Mouse (Mus musculus): ENCODE measurements around the gene Gm7075.
"Not testable (repeated sequence)": the region's sequence is repeated elsewhere in the genome, so short reads cannot be mapped to it uniquely, and the experiment has no call there.

The Gm7075 gene

DNA sequence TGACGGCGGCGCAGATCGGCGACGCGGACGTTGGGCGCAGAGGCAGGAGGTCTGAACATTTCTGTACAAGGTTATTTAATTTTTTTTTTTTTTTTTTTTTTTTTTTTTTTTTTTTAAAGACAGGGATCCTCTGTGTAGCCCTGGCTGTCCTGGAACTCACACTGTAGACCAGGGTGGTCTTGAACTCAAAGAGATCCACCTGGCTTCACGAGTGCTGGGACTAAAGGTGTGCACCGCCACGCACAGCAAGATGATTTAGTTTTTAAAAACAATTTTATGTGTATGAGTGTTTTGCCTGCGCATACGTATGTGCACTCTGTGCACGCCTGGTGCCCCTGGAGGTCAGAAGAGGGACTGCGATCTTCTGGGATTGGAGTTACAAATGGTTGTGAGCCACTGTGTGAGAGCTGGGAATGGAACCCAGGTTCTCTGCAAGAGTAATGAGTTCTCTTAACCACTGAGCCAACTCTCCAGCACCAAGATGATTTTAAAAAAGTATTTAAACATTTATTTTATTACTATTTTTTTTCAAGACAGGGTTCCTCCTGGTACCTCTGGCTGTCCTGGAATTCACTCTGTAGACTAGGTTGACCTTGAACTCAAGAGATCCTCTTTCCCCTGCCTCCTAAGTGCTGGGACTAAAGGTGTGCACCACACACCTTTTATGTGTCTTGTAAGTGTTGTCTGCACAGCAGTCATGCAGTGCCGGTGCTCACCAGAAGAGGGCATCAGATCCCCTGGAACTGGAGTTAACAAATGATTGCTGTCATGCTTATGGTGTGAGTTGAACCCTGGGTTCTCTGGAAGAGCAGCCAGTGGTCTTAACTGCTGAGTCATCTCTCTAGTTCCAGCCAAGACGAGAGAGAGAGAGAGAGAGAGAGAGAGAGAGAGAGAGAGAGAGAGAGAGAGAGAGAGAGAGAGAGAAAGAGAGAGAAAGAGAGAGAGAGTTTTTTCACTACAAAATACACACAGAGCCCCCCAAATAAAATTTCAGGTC lies at the start of gene Gm7075:
Gene Gm7075 (minus strand): TSS at position 51 of the 997 bp plus-strand sequence.
- DNase-seq, result peak; percentile 46

DNA sequence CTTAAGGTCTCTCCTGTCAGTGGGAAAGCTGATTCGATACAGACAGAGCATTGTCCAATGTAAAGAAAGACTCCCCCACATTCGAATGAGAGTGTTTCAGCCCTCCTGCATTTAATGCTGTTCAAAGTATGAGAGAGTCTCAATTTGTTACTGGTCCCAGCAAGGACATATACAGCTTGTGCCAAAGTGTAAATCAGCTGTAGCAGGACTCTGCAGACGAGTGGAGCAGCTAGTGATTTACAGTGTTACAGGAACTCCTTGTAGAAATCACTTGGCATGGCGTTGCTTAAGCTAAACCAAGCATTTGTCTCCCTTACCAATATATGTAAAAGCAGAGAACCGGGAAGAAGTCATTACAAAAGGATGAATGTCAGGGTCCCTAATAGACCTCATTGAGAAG lies 39.3 kb upstream of the Gm7075 start:
- no peak for DNase-seq

DNA sequence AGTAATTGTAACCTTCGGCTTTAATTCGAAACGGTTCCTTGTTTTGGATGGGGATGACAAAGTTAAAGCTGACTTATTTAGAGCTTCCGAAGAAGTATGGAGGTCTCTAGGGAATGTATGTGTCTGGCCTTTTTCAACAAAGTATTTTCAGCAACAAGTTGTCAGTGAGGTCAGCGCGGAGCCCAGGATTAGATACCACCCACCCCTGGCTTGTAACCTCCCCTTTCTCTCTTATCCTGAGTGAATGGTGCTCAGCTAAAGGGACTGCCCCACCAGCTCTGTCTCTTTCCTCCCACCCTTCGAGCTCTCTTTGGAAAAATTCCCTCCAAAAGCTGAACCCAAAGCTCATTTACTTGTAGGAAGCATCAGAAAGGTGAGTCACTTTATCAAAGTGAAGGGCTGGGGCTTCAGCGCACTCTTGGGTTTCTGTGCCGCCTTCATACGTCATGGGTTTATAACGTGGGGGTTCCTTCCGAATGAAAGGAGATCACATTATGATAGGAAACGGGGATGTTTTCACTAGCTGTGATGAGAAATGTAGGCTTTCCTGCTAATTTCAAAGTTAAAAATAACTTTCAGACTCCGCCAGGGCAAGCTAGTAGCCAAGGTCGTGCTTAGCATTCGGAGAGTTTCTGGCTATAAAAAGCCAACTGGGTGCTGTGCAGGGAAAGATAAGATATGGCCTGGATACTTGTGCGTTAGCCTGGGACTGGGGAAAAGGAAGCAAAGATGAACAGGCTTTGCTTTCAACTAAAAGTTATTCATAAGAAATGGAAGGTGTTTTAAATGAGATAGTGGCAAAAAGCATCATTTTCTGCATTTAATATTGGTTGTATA lies 35.9 kb upstream of the Gm7075 start:
- DNase-seq, result no peak

DNA sequence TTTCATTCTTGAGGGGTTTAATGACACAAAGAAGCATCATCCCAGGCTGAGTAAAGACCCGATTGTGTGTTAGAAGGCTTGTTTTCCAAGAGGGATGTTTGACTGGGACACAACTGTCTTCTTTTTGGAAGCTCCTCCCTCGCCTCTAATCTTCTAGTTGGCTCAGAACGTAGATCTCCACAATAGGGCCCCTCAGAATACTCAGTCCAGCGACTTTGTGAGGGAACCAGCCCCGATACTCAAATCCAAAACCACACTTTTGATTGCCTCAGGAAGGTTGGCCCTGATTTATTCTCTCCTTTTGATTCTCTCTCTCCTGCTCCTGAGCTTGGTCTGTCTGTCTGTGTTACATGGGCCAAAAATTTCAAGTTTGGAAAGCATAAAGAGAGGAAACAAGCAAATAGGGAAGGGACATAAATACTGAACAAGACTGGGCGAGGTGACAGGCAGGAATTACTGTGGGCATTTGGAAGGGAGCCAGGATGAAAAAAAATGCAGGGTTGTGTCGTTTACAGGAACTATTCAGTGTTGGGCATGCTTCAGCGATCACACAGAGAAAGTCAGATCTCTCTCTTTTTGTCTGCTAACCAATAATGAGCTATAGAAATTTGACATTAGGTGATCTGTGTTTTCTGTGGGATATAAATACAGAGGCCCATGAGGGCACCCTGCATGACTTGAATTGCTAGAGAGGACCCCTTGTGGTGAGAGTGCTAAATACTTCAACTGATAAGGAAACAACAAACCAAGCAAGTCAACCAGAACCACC lies 33.7 kb upstream of the Gm7075 start:
- DNase-seq, result no peak

DNA sequence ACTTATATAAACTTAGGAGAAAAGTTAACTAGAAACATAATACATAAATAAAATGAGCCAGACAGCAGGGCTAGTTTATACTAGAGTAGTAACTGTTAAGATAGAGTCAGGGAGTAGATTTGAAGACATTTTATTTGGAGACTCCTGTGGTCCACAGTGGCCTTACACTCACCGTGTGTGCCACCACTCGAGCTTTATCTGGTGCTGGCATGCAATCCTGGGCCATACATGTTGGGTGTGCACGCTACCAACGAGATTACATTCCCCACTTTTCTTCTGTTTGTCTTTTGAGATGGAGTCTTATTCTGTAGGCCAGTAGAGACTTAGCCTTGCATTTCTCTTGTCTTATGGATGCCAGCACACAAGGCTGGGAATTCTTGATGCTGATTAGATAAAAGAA lies 32.3 kb upstream of the Gm7075 start:
- DNase-seq, result no peak

DNA sequence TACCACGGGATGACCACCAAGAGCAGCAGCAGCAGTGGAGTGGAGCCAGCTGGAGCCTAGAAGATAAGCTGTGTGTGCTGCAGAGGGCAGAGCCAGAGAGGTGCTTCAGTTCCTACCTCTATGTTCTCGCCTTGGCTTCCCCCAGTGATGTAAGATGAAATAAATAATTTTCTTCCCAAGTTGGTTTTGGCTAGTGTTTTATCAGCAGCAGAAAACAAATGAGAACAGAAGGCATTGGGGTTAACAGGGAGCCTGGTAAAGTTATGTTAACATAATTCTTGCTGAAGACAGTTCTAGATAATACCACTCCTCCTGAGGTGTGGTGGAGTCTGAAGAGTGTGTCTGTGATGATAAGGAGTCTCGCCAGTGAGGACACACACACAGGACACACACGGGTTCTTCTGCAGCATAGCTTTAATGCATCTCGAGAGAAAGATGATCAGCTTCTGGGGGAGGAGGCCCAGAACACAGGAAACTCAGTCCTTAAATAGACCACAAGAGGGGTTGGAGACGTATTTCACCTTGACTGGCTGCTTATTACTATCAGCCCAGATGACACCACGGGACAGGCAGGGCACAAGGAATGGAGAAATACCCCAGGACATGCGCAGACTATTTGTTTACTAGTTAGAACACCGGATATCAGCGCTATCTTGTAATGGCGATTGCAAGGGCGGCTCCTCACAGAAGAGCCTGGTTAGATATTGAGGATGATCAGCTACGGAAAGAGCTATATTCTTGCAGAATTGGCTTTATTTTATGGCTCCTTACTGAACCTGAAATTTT lies 23.2 kb upstream of the Gm7075 start:
- not testable (repeated sequence) for DNase-seq

DNA sequence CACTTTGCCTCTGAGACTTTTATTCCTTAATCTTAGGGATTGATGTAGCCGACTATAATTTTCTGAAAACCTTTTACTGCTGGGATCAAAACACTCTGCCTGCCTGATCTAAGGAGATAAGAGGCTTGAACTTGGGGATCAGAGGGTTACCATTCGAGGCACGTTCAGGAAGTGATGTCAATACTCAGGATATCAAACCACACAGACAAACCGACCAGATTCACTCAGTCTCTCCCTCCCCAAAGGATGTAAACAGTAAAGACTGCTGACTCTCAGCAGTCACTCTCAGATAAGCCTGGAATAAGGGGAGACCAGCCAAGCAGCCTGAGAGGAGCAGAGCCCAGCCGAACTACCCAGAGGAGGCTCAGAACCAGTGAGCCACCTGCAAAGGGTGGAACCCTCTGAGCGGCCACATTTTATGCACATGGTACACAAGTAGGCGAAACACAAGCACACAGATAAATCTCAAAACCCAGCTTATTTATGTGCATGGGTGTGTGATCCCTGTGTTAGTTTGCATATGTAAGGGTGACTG lies 18.2 kb upstream of the Gm7075 start:
- DNase-seq, result no peak

DNA sequence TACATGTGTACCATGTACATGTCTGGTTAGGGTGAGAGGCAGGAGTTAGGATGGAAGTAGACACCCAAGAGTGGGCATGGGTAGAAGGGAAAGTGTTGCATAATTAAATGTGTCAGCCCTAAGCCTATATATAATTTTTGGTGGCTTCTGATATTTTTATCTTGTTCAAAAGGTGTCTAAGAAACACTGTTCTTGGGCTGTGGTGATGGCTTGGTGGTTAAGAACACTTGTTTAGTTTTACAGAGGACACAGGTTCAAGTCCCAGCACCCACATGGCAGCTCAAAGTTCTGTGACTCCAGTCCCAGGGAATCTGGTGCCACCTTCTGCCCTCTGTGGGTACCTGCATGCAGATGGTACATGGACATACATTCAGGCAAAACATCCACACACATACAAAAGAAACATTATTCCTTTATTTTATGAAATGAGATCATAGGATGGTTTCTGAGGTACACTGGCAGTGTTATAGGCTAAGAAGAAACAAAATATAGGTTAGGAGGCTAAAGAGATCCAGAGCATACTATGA lies 17.2 kb upstream of the Gm7075 start:
- no peak for DNase-seq

DNA sequence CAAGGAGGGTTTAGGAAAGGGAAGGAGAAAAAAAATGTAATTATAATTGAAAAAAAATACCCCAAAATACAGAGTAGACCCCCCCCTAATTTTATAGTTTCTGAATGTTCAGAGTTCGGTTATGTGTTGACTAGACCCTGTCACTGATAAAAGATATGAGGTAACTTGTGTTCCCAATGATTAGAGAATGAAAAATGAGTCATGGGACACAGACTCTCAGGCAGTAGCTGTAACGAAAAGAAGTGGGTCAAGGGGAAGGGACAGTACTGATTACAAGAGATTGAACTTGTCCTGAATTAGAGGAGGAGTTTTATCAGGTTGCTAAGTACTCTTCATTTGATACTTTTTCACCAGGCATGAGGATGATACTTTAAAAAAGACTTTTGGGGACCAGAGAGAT lies 11.3 kb upstream of the Gm7075 start:
- no peak for DNase-seq

DNA sequence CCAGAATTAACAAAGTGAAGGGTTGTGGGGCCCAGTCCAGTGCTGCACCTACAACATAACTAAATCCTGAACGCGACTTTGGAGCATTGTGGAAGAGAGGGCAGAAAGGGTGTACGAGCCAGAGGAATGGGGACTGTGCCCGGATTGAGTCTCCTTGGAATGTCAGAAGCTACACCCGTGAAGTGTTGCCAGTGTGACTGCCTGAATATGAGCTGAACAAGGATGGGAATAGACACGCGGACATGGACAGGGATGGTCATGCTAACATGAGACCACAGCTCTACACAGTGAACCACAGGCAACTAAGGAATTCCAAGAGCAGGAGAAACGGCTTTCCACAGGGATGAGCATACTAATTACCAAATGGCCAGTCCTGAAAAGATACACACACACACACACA lies 10.5 kb upstream of the Gm7075 start:
- DNase-seq, result no peak

DNA sequence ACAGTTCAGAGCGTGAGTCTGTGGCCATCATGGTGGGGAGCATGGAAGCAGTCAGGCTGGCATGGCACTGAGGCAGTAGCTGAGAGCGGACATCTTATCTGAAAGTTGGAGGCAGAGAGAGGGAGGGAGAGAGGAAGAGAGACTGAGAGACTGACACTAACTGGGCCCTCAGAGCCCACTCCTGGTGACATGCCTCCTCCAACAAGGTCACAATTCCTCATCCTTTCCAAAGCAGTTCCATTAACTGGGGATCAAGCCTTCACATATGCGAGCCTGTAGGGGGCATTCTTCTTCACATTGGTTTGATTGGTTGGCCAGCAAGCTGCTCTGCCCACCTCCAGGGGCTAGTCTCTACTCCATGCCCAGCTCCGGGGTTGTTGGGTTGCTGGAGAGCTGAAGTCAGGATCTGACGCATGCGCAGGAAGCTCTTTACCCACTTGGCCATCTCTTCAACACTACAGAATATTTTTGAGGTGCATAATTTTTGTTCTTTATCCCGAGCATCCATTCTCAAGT lies 9.7 kb upstream of the Gm7075 start:
- DNase-seq, result no peak

DNA sequence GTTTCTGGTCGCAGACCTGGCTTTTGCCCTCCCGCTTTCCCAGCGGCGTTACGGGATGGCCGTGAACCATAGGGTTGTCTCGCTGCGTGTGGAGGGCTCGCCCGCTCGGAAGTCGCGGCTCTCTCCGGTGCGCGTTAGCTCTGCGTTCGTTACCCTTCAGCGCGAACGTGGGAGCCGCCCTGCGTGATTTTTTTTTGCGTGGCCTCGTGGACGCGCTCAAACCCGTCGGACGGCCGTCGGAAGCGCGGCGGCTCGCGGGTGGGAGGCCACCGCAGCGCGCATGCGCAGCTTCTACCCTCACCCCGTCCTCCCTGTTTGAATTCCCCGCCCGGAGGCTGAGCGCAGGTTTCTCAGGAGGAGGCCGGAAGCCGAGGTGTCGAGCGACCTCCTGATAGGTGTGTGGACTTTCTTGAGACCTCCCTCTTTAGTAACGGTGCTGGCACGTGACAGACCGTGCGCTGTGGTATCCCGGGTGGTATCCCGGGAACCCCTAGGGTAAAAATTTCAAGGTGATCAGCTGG lies 8.3 kb upstream of the Gm7075 start, which contains the start of gene Ctnna3:
Gene Ctnna3 (plus strand): TSS at position 314 of the 521 bp plus-strand sequence.
- peak; percentile 85 for DNase-seq

DNA sequence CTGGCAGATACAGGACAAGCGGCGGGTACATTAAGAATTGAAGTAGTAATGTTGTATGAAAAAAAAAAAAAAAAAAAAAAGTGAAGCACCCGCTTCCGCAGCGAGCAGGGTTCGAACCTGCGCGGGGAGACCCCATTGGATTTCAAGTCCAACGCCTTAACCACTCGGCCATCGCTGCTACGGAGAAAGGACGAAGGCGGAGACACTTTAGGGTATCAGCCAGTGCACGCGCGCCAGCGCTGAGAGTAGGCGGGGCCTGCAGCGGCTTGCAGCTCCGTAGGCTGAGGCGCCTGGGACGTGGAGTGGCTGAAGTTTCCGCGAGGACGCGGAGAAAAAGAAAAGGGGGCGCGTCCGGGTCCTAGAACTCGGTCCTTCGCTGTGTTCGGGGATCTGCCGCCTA lies 7.8 kb upstream of the Gm7075 start:
- peak; percentile 95 for DNase-seq

DNA sequence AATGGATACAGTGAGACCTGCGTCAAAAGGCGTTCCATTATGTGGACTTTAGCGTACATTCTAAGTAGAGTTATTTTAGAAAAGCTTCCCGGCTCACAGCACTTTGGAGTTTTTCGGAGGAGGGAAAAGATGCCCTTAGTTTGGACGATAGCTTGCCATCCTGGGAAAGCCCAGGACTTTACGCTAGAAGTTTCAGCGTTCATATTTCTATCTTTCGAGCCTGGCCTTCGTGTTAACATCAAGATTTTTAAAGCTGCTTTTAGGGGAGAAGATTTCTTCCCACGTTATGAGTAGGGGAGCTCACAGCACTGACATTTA lies 7.4 kb upstream of the Gm7075 start:
- DNase-seq, result no peak

DNA sequence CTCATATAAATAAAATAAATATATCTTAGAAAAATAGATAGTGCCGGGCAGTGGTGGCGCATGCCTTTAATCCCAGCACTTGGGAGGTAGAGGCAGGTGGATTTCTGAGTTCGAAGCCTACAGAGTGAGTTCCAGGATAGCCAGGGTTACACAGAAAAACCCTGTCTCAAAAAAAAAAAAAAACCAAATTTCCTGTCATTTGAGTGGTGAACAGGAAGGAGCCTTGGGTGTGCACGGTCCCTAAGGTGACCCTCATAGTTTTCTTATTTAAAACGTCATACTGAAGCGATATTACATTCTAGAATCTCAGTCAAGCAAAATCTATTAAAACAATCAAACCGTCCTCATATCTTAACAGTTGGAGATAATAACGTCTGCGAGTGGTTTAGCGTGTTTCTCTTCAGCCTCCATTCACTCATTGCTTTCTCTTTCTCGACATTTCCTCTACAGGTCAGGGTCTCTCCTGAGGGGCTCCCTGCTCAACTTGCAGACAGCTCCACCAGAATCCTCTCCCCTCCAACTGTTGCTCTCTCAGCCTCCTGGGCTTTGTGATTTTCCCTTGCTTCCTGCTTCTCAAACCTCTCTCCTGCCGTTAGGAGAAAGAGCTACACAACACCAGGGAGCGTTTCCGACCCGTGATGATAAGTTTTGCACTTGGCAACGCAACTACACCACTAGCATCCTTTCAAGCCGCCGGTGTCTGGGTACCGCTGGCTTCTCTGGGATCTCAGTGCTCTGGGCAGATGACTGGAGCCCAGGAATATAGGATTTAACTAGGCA lies 6.8 kb upstream of the Gm7075 start:
- peak; percentile 28 for DNase-seq

DNA sequence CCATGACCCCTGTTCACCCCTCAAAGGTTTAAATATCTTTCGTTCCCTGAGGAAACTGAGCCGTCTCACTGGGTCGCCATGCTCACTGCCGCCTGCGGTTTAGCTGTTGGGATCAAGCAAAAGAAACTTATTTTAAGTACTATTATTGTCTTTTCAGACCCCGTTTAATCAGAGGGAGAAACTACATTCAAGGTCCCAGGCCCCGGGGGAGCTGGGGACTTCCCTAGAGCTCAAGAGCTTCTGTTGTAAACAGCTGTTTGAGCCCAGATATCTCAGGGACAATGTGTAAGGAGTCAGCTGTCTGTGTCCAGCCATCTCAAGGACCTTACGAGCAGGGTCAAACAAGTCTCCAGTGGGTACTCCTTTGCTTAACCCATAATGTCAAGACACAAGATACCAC lies 5.6 kb upstream of the Gm7075 start:
- no peak for DNase-seq

DNA sequence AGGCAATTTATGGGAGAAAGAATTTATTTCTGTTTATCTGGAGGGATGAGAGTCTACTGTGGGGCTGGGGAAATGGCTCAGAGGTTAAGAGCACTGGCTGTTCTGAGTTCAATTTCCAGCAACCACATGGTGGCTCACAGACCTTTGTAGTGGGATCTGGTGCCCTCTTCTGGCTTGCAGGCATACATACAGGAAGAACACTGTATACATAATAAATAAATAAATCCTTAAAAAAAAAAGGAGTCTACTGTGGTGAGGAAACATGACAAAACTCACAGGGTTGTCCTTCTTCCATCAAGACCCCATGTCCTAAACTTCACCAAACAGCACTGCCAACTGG lies 2.9 kb upstream of the Gm7075 start:
- DNase-seq, result peak; percentile 20

DNA sequence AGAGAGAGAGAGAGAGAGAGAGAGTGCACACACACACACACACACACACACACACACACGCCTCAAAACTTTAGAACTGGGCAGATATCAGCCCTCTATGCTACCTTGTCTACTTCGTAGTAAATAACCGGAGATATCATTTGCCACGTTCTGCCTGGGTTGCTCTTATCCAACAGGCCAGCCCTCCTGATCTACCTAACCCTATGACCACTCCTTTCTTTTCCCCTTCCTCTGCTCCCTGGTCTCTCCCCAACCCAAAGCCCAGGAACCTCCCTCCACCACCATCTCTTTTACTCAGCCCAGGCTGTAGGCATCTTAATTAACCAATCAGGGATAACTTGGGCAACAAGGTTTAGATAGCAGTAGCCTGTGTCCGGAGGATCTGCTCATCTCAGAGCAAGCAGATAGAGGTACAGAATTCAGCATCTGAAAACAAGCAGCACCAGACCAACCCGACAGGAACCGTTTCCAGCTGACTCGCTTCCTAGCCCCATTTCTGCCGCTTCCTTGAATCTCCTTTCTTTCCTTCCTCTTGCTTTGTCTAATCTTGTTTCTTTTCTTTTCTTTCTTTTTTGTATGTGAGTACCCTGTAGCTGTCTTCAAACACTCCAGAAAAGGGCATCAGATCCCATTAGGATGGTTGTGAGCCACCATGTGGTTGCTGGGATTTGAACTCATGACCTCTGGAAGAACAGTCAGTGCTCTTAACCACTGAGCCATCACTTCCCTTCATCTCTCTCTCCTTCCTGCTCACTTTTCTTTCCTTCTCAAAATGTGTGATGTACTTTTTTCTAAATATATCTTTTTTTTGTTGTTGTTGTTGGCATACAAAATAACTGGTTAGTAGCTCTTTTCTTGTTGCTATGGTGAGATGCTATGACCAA lies 2.2 kb upstream of the Gm7075 start:
- DNase-seq, result no peak

DNA sequence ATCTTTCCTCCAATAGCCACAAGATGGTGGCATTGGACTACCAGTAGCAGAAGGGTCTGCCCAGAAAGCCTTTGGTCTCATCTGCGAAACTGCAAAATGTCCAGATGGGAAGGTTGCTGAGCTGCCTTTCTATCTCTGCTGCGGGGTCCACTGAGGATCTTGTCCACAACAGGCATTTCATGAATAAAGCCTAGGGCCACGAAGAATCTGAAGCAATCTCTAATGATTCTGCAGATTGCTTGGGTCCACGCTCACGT lies 1.1 kb upstream of the Gm7075 start:
- no peak for DNase-seq

DNA sequence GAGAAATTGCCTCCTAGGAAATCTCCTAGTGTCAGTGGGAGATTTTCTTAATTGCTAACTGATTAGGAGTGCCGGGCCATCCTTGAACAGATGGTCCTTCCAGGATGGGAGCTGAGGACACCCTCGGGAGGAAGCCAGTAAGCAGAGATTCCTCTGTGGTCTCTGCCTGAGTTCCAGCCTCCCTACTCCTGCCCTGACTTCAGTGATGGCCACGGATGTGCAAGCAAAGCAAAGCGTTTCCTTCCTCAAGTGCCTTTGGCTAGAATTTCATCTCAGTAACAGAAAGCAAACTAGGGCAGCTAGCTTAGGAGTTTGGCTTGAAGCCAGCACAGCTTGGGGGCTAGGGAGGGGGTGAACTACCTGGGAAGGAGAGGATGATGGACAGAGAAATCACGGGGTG lies 4.5 kb downstream of the Gm7075 start:
- no peak for DNase-seq
